Mouse (Mus musculus): ENCODE data around the gene Epha6. TPM values are rescaled to one million over a fixed set of nuclear protein-coding genes. Genes with fewer than 3 reads are reported as not detected.

The Epha6 gene
- 0.16 TPM in 2 replicates for polyA plus RNA-seq (2015; fragmentation: Nextera tagmentation; extraction: Ambion mirVana)

- H3K27ac ChIP-seq (ENCODE audit: low read depth, low read length), result no peak within 1 kb of the TSS
- WGBS, result 1% methylated on average over 44 of the region's 45 CpGs
- no peak within 1 kb of the TSS for H3K9ac ChIP-seq (ENCODE audit: low read depth, low read length)
- no peak for TF ChIP-seq CTCF (IDR thresholded peaks at IDR 0.05; ENCODE audit: low read depth)
- ATAC-seq, result no peak
- H3K4me3 ChIP-seq (ENCODE audit: low read depth, low read length), result peak within 1 kb of the TSS; percentile 16
- no peaks in the 10 kb centered on the region for H3K36me3 ChIP-seq (ENCODE audit: control insufficient read depth, insufficient read depth)
- H3K4me1 ChIP-seq (replicated peaks; ENCODE audit: control insufficient read depth, insufficient read depth, low read length), result no peaks in the 10 kb centered on the region
- no peaks in the 10 kb centered on the region for H3K9me3 ChIP-seq (ENCODE audit: control insufficient read depth)
- H3K4me2 ChIP-seq (replicated peaks; ENCODE audit: low read depth), result peak within 1 kb of the TSS; percentile 43
- peaks cover 17% of the 10 kb centered on the region; the same call in 1 of the 2 replicates for H3K27me3 ChIP-seq (replicated peaks; ENCODE audit: control insufficient read depth, insufficient read depth, low read length)
Measured at GRCm38 (mm10) chr16:60605061-60605831, at the start of gene Epha6. Gene Epha6, minus strand, starts transcription at chr16:60605531.

- no peak overlapping the region for H3K4me2 ChIP-seq (replicated peaks; ENCODE audit: low read depth)
- H3K4me1 ChIP-seq (replicated peaks; ENCODE audit: control insufficient read depth, insufficient read depth, low read length), result no peaks in the 10 kb centered on the region
- ATAC-seq, result no peak
Measured at GRCm38 (mm10) chr16:60651716-60652115, 46.4 kb upstream of the Epha6 start.

GRCm38 (mm10) chr16:60628091-60628490 is 22.8 kb upstream of the Epha6 start:
- H3K9me3 ChIP-seq (ENCODE audit: control insufficient read depth), result no peaks in the 10 kb centered on the region
- H3K9ac ChIP-seq (ENCODE audit: low read depth, low read length), result no peak overlapping the region
- H3K4me2 ChIP-seq (replicated peaks; ENCODE audit: low read depth), result no peak overlapping the region
- no peak for ATAC-seq
- H3K4me1 ChIP-seq (replicated peaks; ENCODE audit: control insufficient read depth, insufficient read depth, low read length), result no peaks in the 10 kb centered on the region
- H3K27ac ChIP-seq (ENCODE audit: low read depth, low read length), result no peak overlapping the region
- no peaks in the 10 kb centered on the region for H3K36me3 ChIP-seq (ENCODE audit: control insufficient read depth, insufficient read depth)
- no peak overlapping the region for H3K4me3 ChIP-seq (ENCODE audit: low read depth, low read length)
- H3K27me3 ChIP-seq (replicated peaks; ENCODE audit: control insufficient read depth, insufficient read depth, low read length), result no peaks in the 10 kb centered on the region
- no peak for TF ChIP-seq CTCF (IDR thresholded peaks at IDR 0.05; ENCODE audit: low read depth)

More at GRCm38 (mm10) chr16:60651716-60652115, 46.4 kb upstream of the Epha6 start:
- TF ChIP-seq CTCF (IDR thresholded peaks at IDR 0.05; ENCODE audit: low read depth), result no peak
- H3K9me3 ChIP-seq (ENCODE audit: control insufficient read depth), result no peaks in the 10 kb centered on the region
- no peaks in the 10 kb centered on the region for H3K36me3 ChIP-seq (ENCODE audit: control insufficient read depth, insufficient read depth)
- H3K9ac ChIP-seq (ENCODE audit: low read depth, low read length), result no peak overlapping the region
- H3K27ac ChIP-seq (ENCODE audit: low read depth, low read length), result no peak overlapping the region
- no peaks in the 10 kb centered on the region for H3K27me3 ChIP-seq (replicated peaks; ENCODE audit: control insufficient read depth, insufficient read depth, low read length)
- H3K4me3 ChIP-seq (ENCODE audit: low read depth, low read length), result no peak overlapping the region

GRCm38 (mm10) chr16:60605832-60606583 is 677 bp upstream of the Epha6 start:
- no peaks in the 10 kb centered on the region for H3K9me3 ChIP-seq (ENCODE audit: control insufficient read depth)
- peaks cover 17% of the 10 kb centered on the region; the same call in 1 of the 2 replicates for H3K27me3 ChIP-seq (replicated peaks; ENCODE audit: control insufficient read depth, insufficient read depth, low read length)
- TF ChIP-seq CTCF (IDR thresholded peaks at IDR 0.05; ENCODE audit: low read depth), result peak; percentile 51
- H3K9ac ChIP-seq (ENCODE audit: low read depth, low read length), result no peak overlapping the region
- no peak; the same call in 1 of the 2 replicates for ATAC-seq
- H3K4me1 ChIP-seq (replicated peaks; ENCODE audit: control insufficient read depth, insufficient read depth, low read length), result no peaks in the 10 kb centered on the region
- H3K4me3 ChIP-seq (ENCODE audit: low read depth, low read length), result peak overlapping the region; percentile 16; the same call in 1 of the 2 replicates
- peak overlapping the region; percentile 43 for H3K4me2 ChIP-seq (replicated peaks; ENCODE audit: low read depth)
- no peaks in the 10 kb centered on the region for H3K36me3 ChIP-seq (ENCODE audit: control insufficient read depth, insufficient read depth)
- no peak overlapping the region for H3K27ac ChIP-seq (ENCODE audit: low read depth, low read length)
- whole genome bisulfite sequencing, result 1% methylated on average over 38 of the region's 38 CpGs

GRCm38 (mm10) chr16:60604613-60605012 is 718 bp downstream of the Epha6 start:
- no peaks in the 10 kb centered on the region for H3K36me3 ChIP-seq (ENCODE audit: control insufficient read depth, insufficient read depth)
- WGBS, result 8% methylated on average over 10 of the region's 10 CpGs
- no peak overlapping the region for H3K27ac ChIP-seq (ENCODE audit: low read depth, low read length)
- no peaks in the 10 kb centered on the region for H3K4me1 ChIP-seq (replicated peaks; ENCODE audit: control insufficient read depth, insufficient read depth, low read length)
- peak overlapping the region; percentile 16; the same call in 1 of the 2 replicates for H3K4me3 ChIP-seq (ENCODE audit: low read depth, low read length)
- H3K27me3 ChIP-seq (replicated peaks; ENCODE audit: control insufficient read depth, insufficient read depth, low read length), result peaks cover 17% of the 10 kb centered on the region; the same call in 1 of the 2 replicates
- peak overlapping the region; percentile 43; the same call in 1 of the 2 replicates for H3K4me2 ChIP-seq (replicated peaks; ENCODE audit: low read depth)
- no peak for TF ChIP-seq CTCF (IDR thresholded peaks at IDR 0.05; ENCODE audit: low read depth)
- no peaks in the 10 kb centered on the region for H3K9me3 ChIP-seq (ENCODE audit: control insufficient read depth)
- ATAC-seq, result no peak
- no peak overlapping the region for H3K9ac ChIP-seq (ENCODE audit: low read depth, low read length)

- no peak for TF ChIP-seq CTCF (IDR thresholded peaks at IDR 0.05; ENCODE audit: low read depth)
- 76% methylated on average over 3 of the region's 3 CpGs for WGBS
- Histone ChIP-seq H3K4me2 (replicated peaks; ENCODE audit: low read depth) (no peak overlapping the region), H3K4me1 (replicated peaks; ENCODE audit: control insufficient read depth, insufficient read depth, low read length) (no peaks in the 10 kb centered on the region), H3K9ac (ENCODE audit: low read depth, low read length) (no peak overlapping the region), H3K27me3 (replicated peaks; ENCODE audit: control insufficient read depth, insufficient read depth, low read length) (no peaks in the 10 kb centered on the region), H3K9me3 (ENCODE audit: control insufficient read depth) (no peaks in the 10 kb centered on the region), H3K27ac (ENCODE audit: low read depth, low read length) (no peak overlapping the region), H3K36me3 (ENCODE audit: control insufficient read depth, insufficient read depth) (no peaks in the 10 kb centered on the region), H3K4me3 (ENCODE audit: low read depth, low read length) (no peak overlapping the region)
- no peak for ATAC-seq
Measured at GRCm38 (mm10) chr16:60585322-60585721, 20.0 kb downstream of the Epha6 start.

Data from intestine, postnatal 0 days (tissue).